Mouse (Mus musculus): Measurements from ENCODE around the gene Kcnip2. TPM values are rescaled to one million over a fixed set of nuclear protein-coding genes. Genes with fewer than 3 reads are reported as not detected.
A peak's percentile ranks its signal among the peaks of the same experiment; 100 is the strongest.

The Kcnip2 gene
- polyA plus RNA-seq, 1 experiment: 5.9 TPM

DNA sequence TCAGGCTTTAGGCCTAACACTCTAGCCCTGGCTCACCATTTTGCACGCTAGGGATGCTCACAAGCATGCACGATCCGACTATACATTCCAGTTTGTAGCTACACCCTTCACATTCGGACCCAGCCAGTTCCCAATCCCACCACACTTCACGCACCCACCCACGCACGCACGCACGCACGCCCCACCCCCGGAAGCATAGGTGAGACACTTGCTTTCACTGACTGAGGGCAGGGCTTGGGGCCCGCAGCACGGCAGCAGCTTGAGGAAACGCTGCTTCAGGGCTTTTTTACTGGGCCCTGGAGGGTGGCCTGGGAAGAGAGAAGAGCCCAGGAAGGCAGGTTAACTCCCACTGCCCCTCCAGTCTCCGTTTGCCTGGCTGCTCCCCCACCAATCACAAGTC lies 19.0 kb downstream of the Kcnip2 start:
- H3K4me1 ChIP-seq (ENCODE audit: control insufficient read depth, insufficient read depth, insufficient read length, low read length): peaks cover 6% of the 10 kb centered on the region
- no peak for TF ChIP-seq CTCF (IDR thresholded peaks at IDR 0.05; ENCODE audit: extremely low read depth, insufficient read length, insufficient replicate concordance, low read depth, low read length)
- TF ChIP-seq POLR2A (IDR thresholded peaks at IDR 0.05; ENCODE audit: low read depth, low read length): no peak
- no peaks in the 10 kb centered on the region for H3K36me3 ChIP-seq (ENCODE audit: control insufficient read depth, insufficient read depth, low read length)
- H3K27me3 ChIP-seq (ENCODE audit: control insufficient read depth, insufficient read depth, low read length): no peaks in the 10 kb centered on the region
- no peak overlapping the region for H3K4me3 ChIP-seq (ENCODE audit: low read depth, low read length)
- H3K27ac ChIP-seq (ENCODE audit: insufficient read depth, low read depth, low read length): no peak overlapping the region; the same call in 1 of the 2 replicates
- WGBS: 78% methylated on average over 15 of the region's 15 CpGs

DNA sequence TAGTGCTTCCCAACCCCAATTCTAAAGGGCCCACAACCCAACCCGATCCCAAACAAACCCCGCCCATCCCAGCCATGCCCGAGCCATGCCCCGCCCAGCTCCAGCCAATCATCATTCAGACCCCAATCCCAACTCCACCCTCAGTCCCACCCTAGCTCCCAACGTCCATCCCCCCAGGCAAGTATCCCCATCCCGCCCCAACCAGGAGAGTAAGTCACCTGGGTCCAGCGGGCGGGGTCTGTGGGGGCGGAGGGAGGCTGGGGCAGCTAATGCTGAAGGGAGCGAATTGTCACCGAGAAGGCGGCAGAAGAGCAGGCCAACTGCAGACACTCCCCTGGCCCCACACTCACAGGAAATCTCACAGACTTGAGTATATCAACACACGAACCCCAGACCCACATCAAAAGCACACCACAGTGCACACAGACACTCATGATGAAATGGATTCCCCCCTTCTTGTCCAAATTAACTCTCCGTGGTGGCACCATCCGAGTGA lies 19.8 kb downstream of the Kcnip2 start:
- Histone ChIP-seq H3K4me1 (ENCODE audit: control insufficient read depth, insufficient read depth, insufficient read length, low read length) (peaks cover 6% of the 10 kb centered on the region), H3K27ac (ENCODE audit: insufficient read depth, low read depth, low read length) (no peak overlapping the region), H3K4me3 (ENCODE audit: low read depth, low read length) (peak overlapping the region; percentile 9; the same call in 1 of the 2 replicates), H3K27me3 (ENCODE audit: control insufficient read depth, insufficient read depth, low read length) (no peaks in the 10 kb centered on the region), H3K36me3 (ENCODE audit: control insufficient read depth, insufficient read depth, low read length) (no peaks in the 10 kb centered on the region)
- no peak for TF ChIP-seq POLR2A (IDR thresholded peaks at IDR 0.05; ENCODE audit: low read depth, low read length)
- TF ChIP-seq CTCF (IDR thresholded peaks at IDR 0.05; ENCODE audit: extremely low read depth, insufficient read length, insufficient replicate concordance, low read depth, low read length): no peak
- WGBS: 20% methylated on average over 15 of the region's 15 CpGs

GRCm38 (mm10) chr19:45795406-45795944 lies 20.4 kb downstream of the Kcnip2 start:
- 28% methylated on average over 15 of the region's 15 CpGs for whole genome bisulfite sequencing
- Histone ChIP-seq H3K4me1 (ENCODE audit: control insufficient read depth, insufficient read depth, insufficient read length, low read length) (peaks cover 10% of the 10 kb centered on the region), H3K4me3 (ENCODE audit: low read depth, low read length) (no peak overlapping the region)

DNA sequence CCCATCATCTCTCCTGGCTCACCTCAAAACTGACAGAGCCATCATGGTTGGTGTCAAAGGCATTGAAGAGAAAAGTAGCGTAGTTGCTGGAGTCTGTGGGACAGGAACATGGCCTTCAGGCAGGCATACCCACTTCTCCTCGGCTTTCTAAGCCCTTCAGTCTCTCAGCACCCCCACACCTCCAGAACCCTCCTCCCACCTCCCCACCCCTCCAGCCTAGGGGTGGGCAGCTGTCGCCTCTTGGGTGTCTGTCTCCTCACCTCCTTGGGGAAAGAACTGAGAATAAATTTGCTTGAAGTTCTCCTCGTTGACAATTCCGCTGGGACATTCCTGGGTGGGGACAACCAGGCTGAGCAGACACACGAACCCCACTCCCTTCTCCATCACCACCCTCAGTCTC lies 21.1 kb downstream of the Kcnip2 start:
- Histone ChIP-seq H3K36me3 (ENCODE audit: control insufficient read depth, insufficient read depth, low read length) (no peaks in the 10 kb centered on the region), H3K4me1 (ENCODE audit: control insufficient read depth, insufficient read depth, insufficient read length, low read length) (peaks cover 13% of the 10 kb centered on the region), H3K4me3 (ENCODE audit: low read depth, low read length) (no peak overlapping the region), H3K27ac (ENCODE audit: insufficient read depth, low read depth, low read length) (no peak overlapping the region), H3K27me3 (ENCODE audit: control insufficient read depth, insufficient read depth, low read length) (no peaks in the 10 kb centered on the region)
- WGBS: 63% methylated on average over 6 of the region's 6 CpGs
- TF ChIP-seq CTCF (IDR thresholded peaks at IDR 0.05; ENCODE audit: extremely low read depth, insufficient read length, insufficient replicate concordance, low read depth, low read length): no peak
- TF ChIP-seq POLR2A (IDR thresholded peaks at IDR 0.05; ENCODE audit: low read depth, low read length): no peak

More at GRCm38 (mm10) chr19:45795406-45795944, 20.4 kb downstream of the Kcnip2 start:
- Histone ChIP-seq H3K27ac (ENCODE audit: insufficient read depth, low read depth, low read length) (no peak overlapping the region), H3K36me3 (ENCODE audit: control insufficient read depth, insufficient read depth, low read length) (no peaks in the 10 kb centered on the region), H3K27me3 (ENCODE audit: control insufficient read depth, insufficient read depth, low read length) (no peaks in the 10 kb centered on the region)
- TF ChIP-seq CTCF (IDR thresholded peaks at IDR 0.05; ENCODE audit: extremely low read depth, insufficient read length, insufficient replicate concordance, low read depth, low read length): no peak
- TF ChIP-seq POLR2A (IDR thresholded peaks at IDR 0.05; ENCODE audit: low read depth, low read length): no peak

GRCm38 (mm10) chr19:45792404-45792803 lies 23.5 kb downstream of the Kcnip2 start:
- 86% methylated on average over 6 of the region's 6 CpGs for WGBS
- H3K27ac ChIP-seq (ENCODE audit: insufficient read depth, low read depth, low read length): no peak overlapping the region
- no peak overlapping the region for H3K4me3 ChIP-seq (ENCODE audit: low read depth, low read length)

DNA sequence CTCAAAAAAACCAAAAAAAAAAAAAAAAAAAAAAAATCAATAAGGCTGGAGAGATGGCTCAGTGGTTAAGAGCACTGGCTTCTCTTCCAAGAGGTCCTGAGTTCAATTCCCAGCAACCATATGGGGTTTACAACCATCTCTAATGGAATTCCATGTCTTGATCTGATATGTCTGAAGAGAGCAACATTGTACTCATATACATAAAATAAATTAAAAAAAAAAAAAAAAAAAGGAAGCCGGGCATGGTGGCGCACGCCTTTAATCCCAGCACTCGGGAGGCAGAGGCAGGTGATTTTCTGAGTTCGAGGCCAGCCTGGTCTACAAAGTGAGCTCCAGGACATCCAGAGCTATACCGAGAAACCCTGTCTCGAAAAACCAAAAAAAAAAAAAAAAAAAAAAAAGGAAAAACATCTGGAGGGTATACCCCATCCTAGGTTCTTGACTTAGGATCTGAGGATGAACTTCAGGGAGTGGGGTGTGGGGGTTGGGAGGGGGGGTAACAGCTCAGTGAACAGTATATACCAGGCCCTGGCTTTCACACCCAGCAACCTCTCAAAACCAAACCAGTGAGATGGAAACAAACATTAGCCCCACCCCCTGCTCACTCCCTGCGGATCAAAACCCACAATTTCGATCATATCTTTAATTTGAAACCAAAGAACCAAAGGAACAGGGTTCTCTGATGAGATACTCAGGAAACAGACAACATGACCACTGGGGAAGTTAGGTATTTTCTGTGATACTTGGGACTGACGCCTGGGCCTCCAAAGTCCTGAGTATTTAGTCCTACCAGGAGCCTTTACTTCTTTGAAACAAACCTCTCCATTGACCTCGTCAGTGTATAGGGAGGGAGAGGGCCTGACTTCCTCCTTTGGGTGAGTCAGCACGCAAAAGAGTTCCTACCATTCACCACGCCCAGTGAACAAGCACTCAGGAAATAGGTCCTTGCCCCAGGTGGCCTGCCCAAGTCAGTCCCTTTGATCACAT lies 25.7 kb downstream of the Kcnip2 start:
- peak overlapping the region; percentile 70 for H3K27ac ChIP-seq (ENCODE audit: insufficient read depth, low read depth, low read length)
- peaks cover 7% of the 10 kb centered on the region; the same call in 1 of the 2 replicates for H3K4me1 ChIP-seq (ENCODE audit: control insufficient read depth, insufficient read depth, insufficient read length, low read length)
- no peaks in the 10 kb centered on the region for H3K27me3 ChIP-seq (ENCODE audit: control insufficient read depth, insufficient read depth, low read length)
- TF ChIP-seq POLR2A (IDR thresholded peaks at IDR 0.05; ENCODE audit: low read depth, low read length) (no peak), CTCF (IDR thresholded peaks at IDR 0.05; ENCODE audit: extremely low read depth, insufficient read length, insufficient replicate concordance, low read depth, low read length) (no peak)
- no peak overlapping the region for H3K4me3 ChIP-seq (ENCODE audit: low read depth, low read length)
- no peaks in the 10 kb centered on the region for H3K36me3 ChIP-seq (ENCODE audit: control insufficient read depth, insufficient read depth, low read length)
- WGBS: 63% methylated on average over 13 of the region's 13 CpGs

More at GRCm38 (mm10) chr19:45792404-45792803, 23.5 kb downstream of the Kcnip2 start:
- TF ChIP-seq CTCF (IDR thresholded peaks at IDR 0.05; ENCODE audit: extremely low read depth, insufficient read length, insufficient replicate concordance, low read depth, low read length) (no peak), POLR2A (IDR thresholded peaks at IDR 0.05; ENCODE audit: low read depth, low read length) (no peak)
- Histone ChIP-seq H3K27me3 (ENCODE audit: control insufficient read depth, insufficient read depth, low read length) (no peaks in the 10 kb centered on the region), H3K4me1 (ENCODE audit: control insufficient read depth, insufficient read depth, insufficient read length, low read length) (peaks cover 13% of the 10 kb centered on the region), H3K36me3 (ENCODE audit: control insufficient read depth, insufficient read depth, low read length) (no peaks in the 10 kb centered on the region)

DNA sequence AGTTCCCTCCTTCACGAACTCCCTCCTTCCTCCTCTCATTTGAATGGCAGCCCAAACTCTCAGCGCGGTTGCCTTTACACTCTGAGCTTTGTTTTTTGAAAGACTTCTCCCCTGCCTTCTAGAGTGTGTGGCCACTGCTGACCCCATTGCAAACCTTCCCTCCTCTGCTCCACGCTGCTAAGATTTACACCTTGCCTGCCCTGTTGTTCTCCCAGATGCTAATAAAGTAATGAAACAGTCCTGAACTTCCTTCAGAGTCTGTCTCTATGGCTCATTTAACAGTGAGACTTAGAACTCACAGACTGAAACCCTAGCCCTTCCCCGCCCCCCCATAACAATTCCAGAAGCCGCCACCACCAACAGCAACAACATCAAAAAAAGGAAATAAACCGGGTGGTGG lies 26.5 kb downstream of the Kcnip2 start:
- no peaks in the 10 kb centered on the region for H3K36me3 ChIP-seq (ENCODE audit: control insufficient read depth, insufficient read depth, low read length)
- H3K4me3 ChIP-seq (ENCODE audit: low read depth, low read length): no peak overlapping the region
- H3K27ac ChIP-seq (ENCODE audit: insufficient read depth, low read depth, low read length): no peak overlapping the region
- peaks cover 7% of the 10 kb centered on the region; the same call in 1 of the 2 replicates for H3K4me1 ChIP-seq (ENCODE audit: control insufficient read depth, insufficient read depth, insufficient read length, low read length)
- TF ChIP-seq CTCF (IDR thresholded peaks at IDR 0.05; ENCODE audit: extremely low read depth, insufficient read length, insufficient replicate concordance, low read depth, low read length) (no peak), POLR2A (IDR thresholded peaks at IDR 0.05; ENCODE audit: low read depth, low read length) (no peak)
- 82% methylated on average over 7 of the region's 7 CpGs for WGBS
- H3K27me3 ChIP-seq (ENCODE audit: control insufficient read depth, insufficient read depth, low read length): no peaks in the 10 kb centered on the region
